Mouse (Mus musculus) forebrain, embryonic 12.5 days (tissue): ENCODE measurements around the gene Cntnap2. TPM values are rescaled to one million over a fixed set of nuclear protein-coding genes. Genes with fewer than 3 reads are reported as not detected.
"Not testable (repeated sequence)": the region's sequence is repeated elsewhere in the genome, so short reads cannot be mapped to it uniquely, and the experiment has no call there.

Source experiments
- ATAC-seq: fragments of 200-750 bp; cut with Nextera tagmentation; 2 replicates; pipeline ENCODE4 v1.8.0; 2017; ENCODE audit warnings: moderate TSS enrichment; ENCODE audit not compliant: low FRiP score
- H3K27ac ChIP-seq: fragments of 300-500 bp; sonication (generic); 2 replicates; pipeline ENCODE4 v1.5.1; 2016; ENCODE audit warnings: mild to moderate bottlenecking
- H3K27me3 ChIP-seq: fragments of 300-500 bp; sonication (generic); 2 replicates; pipeline ENCODE4 v1.6.1; 2016; ENCODE audit warnings: mild to moderate bottlenecking
- H3K36me3 ChIP-seq: fragments of 300-500 bp; sonication (generic); replicated peaks from 2 replicates; pipeline ENCODE4 v1.6.1; 2016; ENCODE audit warnings: mild to moderate bottlenecking
- H3K4me1 ChIP-seq: fragments of 300-500 bp; sonication (generic); 2 replicates; pipeline ENCODE4 v1.6.1; 2016
- H3K4me2 ChIP-seq: fragments of 300-500 bp; sonication (generic); 2 replicates; pipeline ENCODE4 v1.6.1; 2016; ENCODE audit warnings: mild to moderate bottlenecking, moderate library complexity
- H3K4me3 ChIP-seq: fragments of 300-500 bp; sonication (generic); replicated peaks from 2 replicates; pipeline ENCODE4 v1.5.1; 2016; ENCODE audit warnings: mild to moderate bottlenecking
- H3K9ac ChIP-seq: fragments of 300-500 bp; sonication (generic); 2 replicates; pipeline ENCODE4 v1.6.1; 2016; ENCODE audit warnings: mild to moderate bottlenecking
- H3K9me3 ChIP-seq: fragments of 300-500 bp; sonication (generic); 2 replicates; pipeline ENCODE4 v1.6.1; 2016
- whole genome bisulfite sequencing: fragments of 180-500 bp; shearing (Covaris S2); methylation state at CpG from one replicate; pipeline ENCODE4 v1.1.7; 2016; 5-methylcytosine and 5-hydroxymethylcytosine counted together
- polyA plus RNA-seq: library from polyadenylated mRNA; unstranded; fragments of >200 nt; fragmentation: Nextera tagmentation; extraction: Ambion mirVana; gene quantifications from 2 replicates; pipeline ENCODE4 v1.2.1, GENCODE M21; 2016

Cntnap2 gene
- polyA plus RNA-seq, 1 experiment from 2014 or later = 99.3 TPM

GRCm38 (mm10) chr6:47050319-47051222, 1991.4 kb downstream of the Cntnap2 start:
- no peaks in the 10 kb centered on the region for H3K27me3 ChIP-seq

GRCm38 (mm10) chr6:47061341-47061740, 2002.2 kb downstream of the Cntnap2 start:
- Histone ChIP-seq H3K4me1 (no peaks in the 10 kb centered on the region), H3K27ac (no peak overlapping the region), H3K36me3 (no peaks in the 10 kb centered on the region), H3K4me2 (no peak overlapping the region), H3K9me3 (no peaks in the 10 kb centered on the region), H3K4me3 (no peak overlapping the region), H3K27me3 (no peaks in the 10 kb centered on the region), H3K9ac (no peak overlapping the region)
- no peak for ATAC-seq
- 68% methylated on average over 3 of the region's 3 CpGs for WGBS

More at GRCm38 (mm10) chr6:47050319-47051222, 1991.4 kb downstream of the Cntnap2 start:
- Histone ChIP-seq H3K4me2 (no peak overlapping the region), H3K4me1 (peaks cover 9% of the 10 kb centered on the region; the same call in 1 of the 2 replicates), H3K4me3 (no peak overlapping the region), H3K9me3 (no peaks in the 10 kb centered on the region), H3K36me3 (no peaks in the 10 kb centered on the region), H3K9ac (no peak overlapping the region), H3K27ac (peak overlapping the region; percentile 65; the same call in 1 of the 2 replicates)
- peak; percentile 69; the same call in 1 of the 2 replicates for ATAC-seq
- WGBS = 45% methylated on average over 7 of the region's 7 CpGs

GRCm38 (mm10) chr6:47089998-47090397, 2030.8 kb downstream of the Cntnap2 start:
- Histone ChIP-seq H3K27me3 (no peaks in the 10 kb centered on the region), H3K4me3 (no peak overlapping the region), H3K27ac (no peak overlapping the region), H3K9me3 (no peaks in the 10 kb centered on the region), H3K4me1 (no peaks in the 10 kb centered on the region), H3K4me2 (no peak overlapping the region), H3K36me3 (no peaks in the 10 kb centered on the region), H3K9ac (no peak overlapping the region)
- ATAC-seq = no peak
- WGBS = 67% methylated on average over 4 of the region's 4 CpGs

GRCm38 (mm10) chr6:47104951-47105350, 2045.8 kb downstream of the Cntnap2 start:
- no peaks in the 10 kb centered on the region; the same call in 1 of the 2 replicates for H3K4me1 ChIP-seq
- no peak overlapping the region for H3K27ac ChIP-seq
- no peak overlapping the region for H3K9ac ChIP-seq
- H3K4me2 ChIP-seq = no peak overlapping the region
- no peaks in the 10 kb centered on the region for H3K27me3 ChIP-seq
- H3K36me3 ChIP-seq = no peaks in the 10 kb centered on the region
- no peak for ATAC-seq
- 63% methylated on average over 1 of the region's 1 CpGs for WGBS
- no peaks in the 10 kb centered on the region for H3K9me3 ChIP-seq
- no peak overlapping the region for H3K4me3 ChIP-seq

- Histone ChIP-seq H3K36me3 (no peaks in the 10 kb centered on the region), H3K4me1 (no peaks in the 10 kb centered on the region; the same call in 1 of the 2 replicates), H3K9ac (no peak overlapping the region), H3K9me3 (no peaks in the 10 kb centered on the region), H3K4me3 (no peak overlapping the region), H3K27me3 (no peaks in the 10 kb centered on the region), H3K27ac (no peak overlapping the region), H3K4me2 (no peak overlapping the region)
- 42% methylated on average over 6 of the region's 6 CpGs for WGBS
- ATAC-seq = no peak
Measured at GRCm38 (mm10) chr6:47109582-47110220, 2050.5 kb downstream of the Cntnap2 start.

- not testable (repeated sequence) for H3K36me3 ChIP-seq, H3K27me3 ChIP-seq, H3K9me3 ChIP-seq, ATAC-seq, H3K4me1 ChIP-seq, H3K27ac ChIP-seq, H3K4me2 ChIP-seq, H3K4me3 ChIP-seq, H3K9ac ChIP-seq
- WGBS = no CpG with 5 or more reads among the region's 1 CpGs
Measured at GRCm38 (mm10) chr6:47134063-47134462, 2074.9 kb downstream of the Cntnap2 start.

GRCm38 (mm10) chr6:47153018-47153417, 2093.9 kb downstream of the Cntnap2 start:
- not testable (repeated sequence) for H3K9ac ChIP-seq, ATAC-seq, H3K4me2 ChIP-seq, H3K9me3 ChIP-seq, H3K27me3 ChIP-seq, H3K4me1 ChIP-seq, H3K27ac ChIP-seq, H3K36me3 ChIP-seq, H3K4me3 ChIP-seq
- WGBS = no CpG with 5 or more reads among the region's 1 CpGs

GRCm38 (mm10) chr6:47174580-47175294, 2115.6 kb downstream of the Cntnap2 start:
- H3K4me2 ChIP-seq, H3K4me3 ChIP-seq, H3K27ac ChIP-seq, H3K36me3 ChIP-seq, ATAC-seq, H3K9me3 ChIP-seq, H3K9ac ChIP-seq, H3K27me3 ChIP-seq: not testable (repeated sequence)
- 71% methylated on average over 8 of the region's 8 CpGs for WGBS
- H3K4me1 ChIP-seq = peaks cover 13% of the 10 kb centered on the region

GRCm38 (mm10) chr6:47175356-47176156, 2116.4 kb downstream of the Cntnap2 start:
- H3K4me1 ChIP-seq = peaks cover 13% of the 10 kb centered on the region
- WGBS = 19% methylated on average over 10 of the region's 10 CpGs
- 0 out of 2 replicates have a peak overlapping the region, but pooled peaks have one; percentile 7 for H3K4me3 ChIP-seq
- not testable (repeated sequence) for H3K27me3 ChIP-seq, H3K9ac ChIP-seq, H3K36me3 ChIP-seq, H3K9me3 ChIP-seq
- peak; percentile 85 for ATAC-seq
- H3K27ac ChIP-seq = 0 out of 2 replicates have a peak overlapping the region, but pooled peaks have one; percentile 6
- H3K4me2 ChIP-seq = peak overlapping the region; percentile 40

GRCm38 (mm10) chr6:47176157-47176555, 2117.0 kb downstream of the Cntnap2 start:
- 42% methylated on average over 3 of the region's 3 CpGs for WGBS
- peak; percentile 44; the same call in 1 of the 2 replicates for ATAC-seq
- not testable (repeated sequence) for H3K36me3 ChIP-seq, H3K4me3 ChIP-seq, H3K9ac ChIP-seq, H3K4me2 ChIP-seq, H3K27me3 ChIP-seq, H3K9me3 ChIP-seq
- peaks cover 13% of the 10 kb centered on the region for H3K4me1 ChIP-seq
- 0 out of 2 replicates have a peak overlapping the region, but pooled peaks have one; percentile 6 for H3K27ac ChIP-seq

- H3K9ac ChIP-seq, H3K27me3 ChIP-seq, ATAC-seq, H3K4me2 ChIP-seq, H3K4me1 ChIP-seq, H3K27ac ChIP-seq, H3K36me3 ChIP-seq, H3K4me3 ChIP-seq, H3K9me3 ChIP-seq: not testable (repeated sequence)
- WGBS = 60% methylated on average over 5 of the region's 5 CpGs
Measured at GRCm38 (mm10) chr6:47181372-47181771, 2122.2 kb downstream of the Cntnap2 start.
